Mouse (Mus musculus) neural tube, embryonic 14.5 days (tissue): ENCODE measurements at regions not wholly inside any gene's neighbourhood (a gene's known extent, or its start where the extent isn't known, plus 50 kb on each side); places are given as distances from the start of the nearest gene placed in this dataset.

ENCODE experiments used
- ATAC-seq: fragments of 200-750 bp; cut with Nextera tagmentation; 2 replicates; pipeline ENCODE4 v1.8.0; 2017; ENCODE audit warnings: low read depth, mild to moderate bottlenecking, moderate TSS enrichment, moderate library complexity
- H3K27ac ChIP-seq: fragments of 300-500 bp; sonication (generic); 2 replicates; pipeline ENCODE4 v1.5.1; 2014; ENCODE audit warnings: low read depth, mild to moderate bottlenecking, control low read depth, low read length, moderate library complexity, mixed read lengths
- H3K27me3 ChIP-seq: fragments of 300-500 bp; sonication (generic); 2 replicates; pipeline ENCODE4 v1.6.1; 2014; ENCODE audit warnings: low read length; ENCODE audit not compliant: control insufficient read depth, insufficient read depth
- H3K36me3 ChIP-seq: fragments of 300-500 bp; sonication (generic); 2 replicates; pipeline ENCODE4 v1.6.1; 2014; ENCODE audit warnings: low read length, mixed read lengths; ENCODE audit not compliant: control insufficient read depth, insufficient read depth
- H3K4me1 ChIP-seq: fragments of 300-500 bp; sonication (generic); 2 replicates; pipeline ENCODE4 v1.6.1; 2014; ENCODE audit warnings: low read length; ENCODE audit not compliant: control insufficient read depth, insufficient read depth
- H3K4me2 ChIP-seq: fragments of 300-500 bp; sonication (generic); 2 replicates; pipeline ENCODE4 v1.6.1; 2014; ENCODE audit warnings: mild to moderate bottlenecking, low read depth, low read length, control low read depth
- H3K4me3 ChIP-seq: fragments of 300-500 bp; sonication (generic); 2 replicates; pipeline ENCODE4 v1.5.1; 2014; ENCODE audit warnings: low read depth, low read length, control low read depth, mixed read lengths
- H3K9ac ChIP-seq: fragments of 300-500 bp; sonication (generic); replicated peaks from 2 replicates; pipeline ENCODE4 v1.6.1; 2014; ENCODE audit warnings: low read depth, mild to moderate bottlenecking, control low read depth, low read length, mixed read lengths
- H3K9me3 ChIP-seq: fragments of 300-500 bp; sonication (generic); 2 replicates; pipeline ENCODE4 v1.6.1; 2016; ENCODE audit warnings: low read length; ENCODE audit not compliant: control insufficient read depth
- WGBS: fragments of 180-500 bp; shearing (Covaris S2); extraction: QIAGEN DNeasy Blood & Tissue Kit; methylation state at CpG from one replicate; pipeline ENCODE4 v1.1.7; 2014; 5-methylcytosine and 5-hydroxymethylcytosine counted together

GRCm38 (mm10) chr12:94245366-94245765, 1446.7 kb upstream of the Flrt2 start:
- H3K27ac ChIP-seq, result no peak overlapping the region
- no peaks in the 10 kb centered on the region for H3K36me3 ChIP-seq
- no peaks in the 10 kb centered on the region for H3K27me3 ChIP-seq
- H3K4me1 ChIP-seq, result no peaks in the 10 kb centered on the region
- H3K9me3 ChIP-seq, result no peaks in the 10 kb centered on the region
- no peak overlapping the region for H3K4me3 ChIP-seq
- 79% methylated on average over 2 of the region's 2 CpGs for WGBS
- H3K4me2 ChIP-seq, result no peak overlapping the region
- no peak for ATAC-seq
- no peak overlapping the region for H3K9ac ChIP-seq

- H3K27me3 ChIP-seq, result no peaks in the 10 kb centered on the region
- no peaks in the 10 kb centered on the region for H3K4me1 ChIP-seq
- no peak overlapping the region for H3K4me3 ChIP-seq
- H3K36me3 ChIP-seq, result no peaks in the 10 kb centered on the region
- H3K27ac ChIP-seq, result no peak overlapping the region
- no peak overlapping the region for H3K9ac ChIP-seq
- H3K4me2 ChIP-seq, result no peak overlapping the region
- H3K9me3 ChIP-seq, result no peaks in the 10 kb centered on the region
- ATAC-seq, result no peak
Measured at GRCm38 (mm10) chr12:94247362-94247761, 1444.7 kb upstream of the Flrt2 start.

- Histone ChIP-seq H3K4me1 (no peaks in the 10 kb centered on the region), H3K4me2 (no peak overlapping the region), H3K4me3 (no peak overlapping the region), H3K36me3 (no peaks in the 10 kb centered on the region), H3K27me3 (no peaks in the 10 kb centered on the region), H3K9ac (no peak overlapping the region), H3K27ac (no peak overlapping the region), H3K9me3 (no peaks in the 10 kb centered on the region)
- no peak for ATAC-seq
- 71% methylated on average over 8 of the region's 8 CpGs for WGBS
Measured at GRCm38 (mm10) chr12:94252957-94253633, 1438.9 kb upstream of the Flrt2 start.

GRCm38 (mm10) chr12:94280946-94281345, 1411.1 kb upstream of the Flrt2 start:
- Histone ChIP-seq H3K27me3 (no peaks in the 10 kb centered on the region), H3K9ac (no peak overlapping the region), H3K4me1 (no peaks in the 10 kb centered on the region), H3K36me3 (no peaks in the 10 kb centered on the region), H3K4me3 (no peak overlapping the region), H3K4me2 (no peak overlapping the region), H3K27ac (no peak overlapping the region), H3K9me3 (no peaks in the 10 kb centered on the region)
- 82% methylated on average over 2 of the region's 2 CpGs for WGBS
- no peak for ATAC-seq

GRCm38 (mm10) chr12:94282931-94283330, 1409.1 kb upstream of the Flrt2 start:
- H3K4me1 ChIP-seq, result no peaks in the 10 kb centered on the region
- 90% methylated on average over 3 of the region's 3 CpGs for WGBS
- no peak for ATAC-seq
- no peak overlapping the region for H3K9ac ChIP-seq
- H3K4me2 ChIP-seq, result no peak overlapping the region
- H3K4me3 ChIP-seq, result no peak overlapping the region
- H3K27ac ChIP-seq, result no peak overlapping the region
- no peaks in the 10 kb centered on the region for H3K27me3 ChIP-seq
- no peaks in the 10 kb centered on the region for H3K9me3 ChIP-seq
- no peaks in the 10 kb centered on the region for H3K36me3 ChIP-seq

GRCm38 (mm10) chr12:94283572-94283971, 1408.5 kb upstream of the Flrt2 start:
- H3K4me3 ChIP-seq, result no peak overlapping the region
- H3K36me3 ChIP-seq, result no peaks in the 10 kb centered on the region
- 89% methylated on average over 3 of the region's 3 CpGs for WGBS
- ATAC-seq, result no peak
- no peaks in the 10 kb centered on the region for H3K27me3 ChIP-seq
- no peak overlapping the region for H3K4me2 ChIP-seq
- no peaks in the 10 kb centered on the region for H3K4me1 ChIP-seq
- no peaks in the 10 kb centered on the region for H3K9me3 ChIP-seq
- no peak overlapping the region for H3K27ac ChIP-seq
- H3K9ac ChIP-seq, result no peak overlapping the region

- H3K4me3 ChIP-seq, result no peak overlapping the region
- H3K4me1 ChIP-seq, result no peaks in the 10 kb centered on the region
- no peaks in the 10 kb centered on the region for H3K27me3 ChIP-seq
- H3K9me3 ChIP-seq, result no peaks in the 10 kb centered on the region
- ATAC-seq, result no peak
- H3K27ac ChIP-seq, result no peak overlapping the region
- H3K36me3 ChIP-seq, result no peaks in the 10 kb centered on the region
- no peak overlapping the region for H3K9ac ChIP-seq
- WGBS, result 92% methylated on average over 5 of the region's 5 CpGs
- no peak overlapping the region for H3K4me2 ChIP-seq
Measured at GRCm38 (mm10) chr12:94297864-94298263, 1394.2 kb upstream of the Flrt2 start.

- ATAC-seq, result no peak
- no peaks in the 10 kb centered on the region for H3K9me3 ChIP-seq
- H3K4me2 ChIP-seq, result no peak overlapping the region
- no peak overlapping the region for H3K27ac ChIP-seq
- no peaks in the 10 kb centered on the region for H3K27me3 ChIP-seq
- no peak overlapping the region for H3K4me3 ChIP-seq
- H3K36me3 ChIP-seq, result no peaks in the 10 kb centered on the region
- no peak overlapping the region for H3K9ac ChIP-seq
- WGBS, result 64% methylated on average over 5 of the region's 5 CpGs
- no peaks in the 10 kb centered on the region for H3K4me1 ChIP-seq
Measured at GRCm38 (mm10) chr12:94332351-94332750, 1359.7 kb upstream of the Flrt2 start.

- ATAC-seq, result no peak
- H3K4me1 ChIP-seq, result no peaks in the 10 kb centered on the region
- WGBS, result 85% methylated on average over 3 of the region's 3 CpGs
- no peaks in the 10 kb centered on the region for H3K9me3 ChIP-seq
- H3K27me3 ChIP-seq, result no peaks in the 10 kb centered on the region
- H3K36me3 ChIP-seq, result no peaks in the 10 kb centered on the region
- H3K27ac ChIP-seq, result no peak overlapping the region
- H3K4me3 ChIP-seq, result no peak overlapping the region
- H3K9ac ChIP-seq, result no peak overlapping the region
- H3K4me2 ChIP-seq, result no peak overlapping the region
Measured at GRCm38 (mm10) chr12:94334671-94335070, 1357.4 kb upstream of the Flrt2 start.
